Mouse (Mus musculus): ENCODE results near the gene Vmn2r124.
"Not testable (repeated sequence)": the region's sequence is repeated elsewhere in the genome, so short reads cannot be mapped to it uniquely, and the experiment has no call there.

The Vmn2r124 gene

DNA sequence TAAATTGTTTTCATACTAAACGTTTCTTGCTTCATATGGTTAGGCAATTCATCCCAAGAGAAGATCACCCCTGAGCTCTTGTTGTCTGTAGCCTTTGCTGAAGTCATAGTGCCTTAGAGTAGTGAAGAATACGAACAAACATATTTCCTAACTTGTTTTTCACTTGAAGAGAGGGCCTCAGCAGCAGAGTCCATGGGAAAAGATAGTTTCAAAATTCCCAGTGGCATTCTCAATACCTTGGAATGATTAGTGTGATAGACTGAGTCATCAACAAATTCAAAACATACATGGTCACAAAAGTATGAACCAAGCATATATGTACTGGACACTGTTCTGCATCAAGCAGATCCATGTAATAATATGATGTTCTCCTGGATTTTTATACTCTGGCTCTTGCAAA is at the start of gene Vmn2r124:
Vmn2r124 (plus strand) TSS at position 301 of the 400 bp plus-strand sequence.
- no peak for DNase-seq (ENCODE audit: low spot score)

DNA sequence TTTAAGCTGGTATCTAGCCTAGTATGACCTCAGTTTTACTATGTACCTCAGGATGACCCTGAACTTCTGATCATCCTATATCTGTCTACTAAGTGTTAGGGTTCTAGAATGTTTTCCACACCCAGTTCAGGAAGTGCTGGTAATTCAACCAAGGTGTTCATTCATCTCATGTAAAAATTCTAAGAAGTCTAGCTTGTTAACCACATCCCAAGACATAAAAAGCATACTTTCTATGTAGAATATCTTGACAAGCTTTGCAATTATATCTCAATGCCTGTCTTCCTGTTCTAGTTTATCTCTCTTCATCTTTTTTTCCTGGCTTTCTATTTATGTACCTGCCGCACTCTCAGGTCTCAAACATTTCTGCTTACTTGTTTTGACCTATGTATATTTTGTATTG is 44.5 kb upstream of the Vmn2r124 start:
- no peak for DNase-seq (ENCODE audit: low spot score)

DNA sequence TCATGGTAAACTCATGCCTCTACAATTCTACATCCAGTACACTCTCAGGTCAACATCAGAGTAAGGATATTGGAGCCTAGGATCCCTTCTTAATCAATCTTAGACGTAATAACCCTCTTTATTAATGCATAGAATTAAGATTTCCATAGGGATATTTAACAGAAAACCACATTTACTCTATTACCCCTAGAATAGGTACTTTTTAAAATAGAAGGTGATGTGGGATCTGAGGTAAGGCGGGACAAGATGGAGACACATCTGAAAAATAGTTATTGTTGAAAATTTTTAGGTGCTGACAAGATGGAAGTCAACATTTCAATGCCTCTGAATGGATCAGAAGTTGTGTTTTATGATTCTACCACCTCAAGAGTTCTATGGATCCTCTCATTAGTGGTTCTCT is 27.8 kb upstream of the Vmn2r124 start, which contains the start of gene Fpr-rs4:
Fpr-rs4 (plus strand) TSS at position 301 of the 400 bp plus-strand sequence.
- no peak for DNase-seq (ENCODE audit: low spot score)

DNA sequence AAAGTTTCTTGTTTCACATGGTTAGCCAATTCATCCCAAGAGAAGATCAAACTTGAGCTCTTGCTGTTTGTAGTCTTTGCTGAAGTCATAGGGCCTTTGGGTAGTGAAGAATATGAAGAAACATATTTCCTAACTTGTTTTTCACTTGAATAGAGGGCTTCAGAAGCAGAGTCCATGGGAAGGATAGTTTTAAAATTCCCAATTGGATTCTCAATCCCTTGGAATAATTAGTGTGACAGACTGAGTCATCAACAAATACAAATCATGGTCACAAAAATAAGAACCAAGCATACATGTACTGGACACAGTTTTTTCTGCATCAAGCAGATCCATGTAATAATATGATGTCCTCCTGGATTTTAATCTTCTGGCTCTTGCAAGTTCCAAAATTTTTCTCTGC is 35.5 kb downstream of the Vmn2r124 start, which contains the start of gene Vmn2r91:
Vmn2r91 (plus strand) TSS at position 301 of the 400 bp plus-strand sequence.
- not testable (repeated sequence) for DNase-seq (ENCODE audit: low spot score)

DNA sequence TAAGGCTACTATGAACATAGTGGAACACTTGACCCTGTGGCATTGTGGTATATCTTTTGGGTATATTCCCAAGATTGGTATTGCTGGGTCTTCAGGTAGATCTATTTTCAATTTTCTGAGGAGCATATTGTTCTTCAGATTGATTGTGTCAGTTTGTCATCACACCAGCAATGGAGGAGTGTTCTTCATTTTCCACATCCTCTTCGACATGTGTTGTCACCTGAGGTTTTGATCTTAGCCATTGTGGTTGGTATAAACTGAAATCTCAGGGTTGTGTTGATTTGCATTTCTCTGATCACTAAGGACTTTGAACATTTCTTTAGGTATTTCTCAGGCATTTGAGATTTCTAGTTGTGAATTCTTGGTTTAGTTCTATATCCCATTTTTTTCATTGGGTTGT is 46.4 kb downstream of the Vmn2r124 start:
- not testable (repeated sequence) for DNase-seq (ENCODE audit: low spot score)

DNA sequence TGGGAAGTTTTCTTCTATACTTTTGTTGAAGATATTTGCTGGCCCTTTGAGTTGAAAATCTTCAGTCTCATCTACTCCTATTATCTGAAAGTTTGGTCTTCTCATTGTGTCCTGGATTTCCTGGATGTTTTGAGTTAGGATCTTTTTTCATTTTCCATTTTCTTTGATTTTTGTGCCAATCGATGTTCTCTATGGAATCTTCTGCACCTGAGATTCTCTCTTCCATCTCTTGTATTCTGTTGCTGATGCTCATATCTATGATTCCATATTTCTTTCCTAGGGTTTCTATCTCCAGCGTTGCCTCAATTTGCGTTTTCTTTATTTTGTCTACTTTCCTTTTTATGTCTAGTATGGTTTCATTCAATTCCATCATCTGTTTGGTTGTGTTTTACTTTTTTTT is 53.0 kb downstream of the Vmn2r124 start:
- not testable (repeated sequence) for DNase-seq (ENCODE audit: low spot score)

Data from ovary, adult 18-20 months (tissue).